23 mouse cellular contexts compared by ENCODE assay signal in the genomic region with DNA sequence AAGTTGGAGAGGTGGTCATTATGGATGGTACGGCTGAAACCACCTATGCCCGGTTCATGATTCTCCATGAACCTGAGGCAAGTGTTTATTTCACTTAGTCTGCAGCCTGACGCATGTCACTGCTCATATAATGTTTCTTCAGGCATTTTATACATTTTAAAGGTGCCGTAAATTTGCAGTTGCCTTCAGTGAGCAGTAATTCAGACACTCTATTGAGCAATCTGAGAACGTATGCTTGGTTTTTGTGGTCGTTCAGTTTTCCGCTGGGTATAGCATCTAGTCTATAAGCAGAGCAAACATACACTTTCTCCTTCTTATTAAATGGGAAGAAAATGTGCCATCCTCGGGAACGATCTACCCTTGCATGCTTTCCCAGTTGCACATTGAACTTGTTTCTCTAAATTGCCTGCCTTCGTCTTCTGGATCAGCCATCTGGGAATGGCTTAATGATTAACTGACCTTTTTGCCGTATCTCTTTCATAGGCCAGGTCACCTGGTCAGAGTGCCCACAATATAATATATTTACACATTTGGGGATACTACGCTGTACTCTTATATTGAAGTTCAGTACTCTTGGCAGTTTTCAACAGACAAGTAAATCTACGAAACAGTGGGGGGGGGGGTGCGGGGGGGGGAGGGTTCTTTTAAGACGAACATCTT.
DNase-seq lines count a peak whose midpoint lies in the region; ATAC-seq and TF ChIP-seq lines count a peak whose summit lies in the region.
"Had no signal": no experiment of that assay in that cellular context is flagged by ENCODE, and none has a peak within 500 bp of the region (broad histone marks: within the 10 kb centered on the region; RNA-seq: fewer than 3 reads in every experiment).

No protein-coding gene starts in this region.

- no peak overlapping the region for H3K9ac ChIP-seq in kidney, embryonic 14.5 days (ENCODE audit: low read depth, low read length)
- H3K9ac ChIP-seq: embryonic facial prominence, embryonic 12.5 days; forebrain, embryonic 12.5 days; heart, embryonic 15.5 days; limb, embryonic 15.5 days had no signal

- no peak overlapping the region for H3K4me3 ChIP-seq in kidney, embryonic 14.5 days (ENCODE audit: low read length)
- H3K4me3 ChIP-seq in kidney, adult 2 months (ENCODE audit: insufficient read depth, low read depth, low read length) = no peak overlapping the region
- H3K4me3 ChIP-seq in small intestine, adult 2 months (ENCODE audit: low read depth, low read length) = no peak overlapping the region
- H3K4me3 ChIP-seq: embryonic facial prominence, embryonic 12.5 days; forebrain, embryonic 12.5 days; heart, embryonic 15.5 days; left cerebral cortex, adult 2 months; limb, embryonic 15.5 days; midbrain, embryonic 10.5 days had no signal

- H3K36me3 ChIP-seq in kidney, embryonic 14.5 days (ENCODE audit: control insufficient read depth, insufficient read depth, low read length) = no peaks in the 10 kb centered on the region
- H3K36me3 ChIP-seq in kidney, adult 2 months (ENCODE audit: control insufficient read depth, insufficient read depth, low read length) = no peaks in the 10 kb centered on the region
- H3K36me3 ChIP-seq in small intestine, adult 2 months (ENCODE audit: control insufficient read depth, insufficient read depth, low read length) = 0 out of 2 replicates have a peak, but pooled peaks cover 7% of the 10 kb centered on the region
- H3K36me3 ChIP-seq: embryonic facial prominence, embryonic 12.5 days; forebrain, embryonic 12.5 days; limb, embryonic 15.5 days had no signal

- ATAC-seq in kidney, embryonic 14.5 days (ENCODE audit: low FRiP score, low TSS enrichment) = no peak
- ATAC-seq: hindbrain, embryonic 16.5 days; lung, postnatal 0 days; midbrain, embryonic 16.5 days had no signal

- WGBS in kidney, embryonic 14.5 days = 50% methylated on average over 15 of the region's 15 CpGs
- 43% methylated on average over 15 of the region's 15 CpGs for WGBS in kidney, adult 2 months
- WGBS in small intestine, adult 2 months = 35% methylated on average over 15 of the region's 15 CpGs

- no peaks in the 10 kb centered on the region for H3K27me3 ChIP-seq in kidney, embryonic 14.5 days (ENCODE audit: control insufficient read depth, insufficient read depth, low read length)
- H3K27me3 ChIP-seq in kidney, adult 2 months (replicated peaks; ENCODE audit: control insufficient read depth, insufficient read depth, low read length) = no peaks in the 10 kb centered on the region
- H3K27me3 ChIP-seq in small intestine, adult 2 months (ENCODE audit: control insufficient read depth, insufficient read depth, low read length) = no peaks in the 10 kb centered on the region
- H3K27me3 ChIP-seq: embryonic facial prominence, embryonic 12.5 days; forebrain, embryonic 12.5 days; heart, embryonic 15.5 days; limb, embryonic 15.5 days had no signal

- TF ChIP-seq CTCF in kidney, adult 2 months (conservative IDR thresholded peaks at IDR 0.05; ENCODE audit: insufficient read depth, insufficient read length, low read depth, low read length) = no peak
- no peak for TF ChIP-seq CTCF in small intestine, adult 2 months (IDR thresholded peaks at IDR 0.05; ENCODE audit: extremely low read depth, insufficient read length, insufficient replicate concordance, low read depth, low read length)

- no peak overlapping the region for H3K4me2 ChIP-seq in kidney, embryonic 14.5 days (replicated peaks; ENCODE audit: low read depth, low read length)
- H3K4me2 ChIP-seq: embryonic facial prominence, embryonic 12.5 days; forebrain, embryonic 12.5 days; heart, embryonic 15.5 days; limb, embryonic 15.5 days had no signal

- no peak for TF ChIP-seq POLR2A in kidney, adult 2 months (IDR thresholded peaks at IDR 0.05; ENCODE audit: low read depth, low read length)
- no peak for TF ChIP-seq POLR2A in small intestine, adult 2 months (IDR thresholded peaks at IDR 0.05; ENCODE audit: low read depth, low read length)

- DNase-seq in kidney, adult 18-20 months = peak; percentile 9
- DNase-seq in kidney, adult 2 months = peak; percentile 78
- peak; percentile 39 for DNase-seq in kidney, postnatal 14 days
- DNase-seq in lung, postnatal 14 days = no peak
- DNase-seq in gastrocnemius, postnatal 25 days = no peak
- DNase-seq in spleen, postnatal 36 days (ENCODE audit: low spot score in 2 of 2) = no peak
- DNase-seq: adrenal gland, postnatal 14 days; cerebellum, adult 2 months; cerebellum, postnatal 25 days; layer of hippocampus, adult 9-11 months; left cerebral cortex, postnatal 4 days; thymus, postnatal 25 days had no signal

- no peak overlapping the region for H3K27ac ChIP-seq in kidney, embryonic 14.5 days (ENCODE audit: low read depth, low read length)
- peak overlapping the region; percentile 80 for H3K27ac ChIP-seq in kidney, adult 2 months (ENCODE audit: insufficient read depth, low read depth, low read length)
- peak overlapping the region; percentile 56 for H3K27ac ChIP-seq in small intestine, adult 2 months (ENCODE audit: insufficient read depth, low read depth, low read length)
- H3K27ac ChIP-seq: embryonic facial prominence, embryonic 12.5 days; forebrain, embryonic 12.5 days; heart, embryonic 15.5 days; left cerebral cortex, adult 2 months; limb, embryonic 15.5 days; midbrain, embryonic 10.5 days had no signal

- peaks cover 3% of the 10 kb centered on the region; the same call in 1 of the 2 replicates for H3K4me1 ChIP-seq in kidney, embryonic 14.5 days (ENCODE audit: control insufficient read depth, insufficient read depth, low read length)
- peaks cover 5% of the 10 kb centered on the region; the same call in 1 of the 2 replicates for H3K4me1 ChIP-seq in kidney, adult 2 months (ENCODE audit: control insufficient read depth, insufficient read depth, low read length)
- H3K4me1 ChIP-seq in small intestine, adult 2 months (ENCODE audit: control insufficient read depth, insufficient read depth, insufficient read length, low read length) = no peaks in the 10 kb centered on the region
- H3K4me1 ChIP-seq: embryonic facial prominence, embryonic 12.5 days; forebrain, embryonic 12.5 days; heart, embryonic 15.5 days; limb, embryonic 15.5 days; midbrain, embryonic 10.5 days had no signal

- H3K9me3 ChIP-seq in kidney, embryonic 14.5 days (ENCODE audit: control insufficient read depth, low read length) = no peaks in the 10 kb centered on the region
- H3K9me3 ChIP-seq: embryonic facial prominence, embryonic 12.5 days; forebrain, embryonic 12.5 days; heart, embryonic 15.5 days; limb, embryonic 15.5 days; midbrain, embryonic 10.5 days had no signal

Comparison
In these comparisons a context has a peak if more than half of its experiments do, and no peak if none do; other contexts are left out.
1. DNase-seq: peak in kidney, adult 18-20 months (single experiment), kidney, adult 2 months (single experiment) and kidney, postnatal 14 days (single experiment); none in lung, postnatal 14 days (single experiment), gastrocnemius, postnatal 25 days (single experiment) and spleen, postnatal 36 days (0 of 2).